ENCODE assay signal across 11 mouse cellular contexts in the genomic region with DNA sequence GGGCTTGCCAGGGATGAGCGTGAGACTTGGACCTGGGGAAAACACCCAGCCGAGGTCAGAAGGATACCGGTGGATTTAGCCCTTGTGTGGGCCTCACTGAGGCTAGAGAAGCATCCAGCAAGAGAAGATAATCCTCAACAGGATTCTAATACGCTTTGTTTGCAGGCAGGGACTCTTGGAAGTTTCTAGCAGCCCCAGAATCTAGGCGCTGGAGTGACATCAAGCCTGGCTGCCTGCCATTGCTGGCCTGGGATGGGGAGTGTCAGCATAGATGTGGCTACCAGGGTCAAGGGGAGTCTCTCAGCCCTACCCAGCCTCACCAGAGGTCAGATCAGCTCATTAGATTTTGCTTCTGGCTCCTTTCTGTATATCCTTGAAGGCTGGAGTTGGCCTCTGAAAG.
DNase-seq lines count a peak whose midpoint lies in the region; ATAC-seq lines count a peak whose summit lies in the region.
"Had no signal": no experiment of that assay in that cellular context is flagged by ENCODE, and none has a peak within 500 bp of the region (broad histone marks: within the 10 kb centered on the region; RNA-seq: fewer than 3 reads in every experiment).

No protein-coding gene starts in this region.

- H3K36me3 ChIP-seq in intestine, embryonic 16.5 days (ENCODE audit: control insufficient read depth, insufficient read depth, low read length): no peaks in the 10 kb centered on the region
- no peaks in the 10 kb centered on the region for H3K36me3 ChIP-seq in intestine, embryonic 15.5 days
- H3K36me3 ChIP-seq in limb, embryonic 11.5 days (ENCODE audit: control insufficient read depth, insufficient read depth, low read length): no peaks in the 10 kb centered on the region
- H3K36me3 ChIP-seq: embryonic facial prominence, embryonic 13.5 days; liver, embryonic 12.5 days had no signal

- H3K27me3 ChIP-seq in intestine, embryonic 16.5 days (replicated peaks; ENCODE audit: control insufficient read depth, insufficient read depth, low read length): peaks cover 36% of the 10 kb centered on the region
- peaks cover 49% of the 10 kb centered on the region for H3K27me3 ChIP-seq in intestine, embryonic 15.5 days (replicated peaks)
- H3K27me3 ChIP-seq in limb, embryonic 11.5 days (ENCODE audit: control insufficient read depth, insufficient read depth, low read length): no peaks in the 10 kb centered on the region

- H3K9ac ChIP-seq in intestine, embryonic 16.5 days (ENCODE audit: low read depth, low read length): 0 out of 2 replicates have a peak overlapping the region, but pooled peaks have one; percentile 18
- H3K9ac ChIP-seq in intestine, embryonic 15.5 days: no peak overlapping the region
- peak overlapping the region; percentile 65 for H3K9ac ChIP-seq in limb, embryonic 11.5 days (ENCODE audit: low read length)
- H3K9ac ChIP-seq: embryonic facial prominence, embryonic 13.5 days; liver, embryonic 12.5 days had no signal

- WGBS in intestine, embryonic 16.5 days: 73% methylated on average over 5 of the region's 5 CpGs
- 72% methylated on average over 5 of the region's 5 CpGs for WGBS in intestine, embryonic 15.5 days
- WGBS in limb, embryonic 11.5 days: 61% methylated on average over 5 of the region's 5 CpGs

- no peak overlapping the region for H3K4me2 ChIP-seq in intestine, embryonic 16.5 days (ENCODE audit: low read depth, low read length)
- no peak overlapping the region for H3K4me2 ChIP-seq in intestine, embryonic 15.5 days (replicated peaks)
- H3K4me2 ChIP-seq in limb, embryonic 11.5 days (ENCODE audit: low read depth, severe bottlenecking): peak overlapping the region; percentile 40
- H3K4me2 ChIP-seq: embryonic facial prominence, embryonic 13.5 days; liver, embryonic 12.5 days had no signal

- peak; percentile 51 for DNase-seq in NIH3T3 (ENCODE audit: low read depth)
- peak; percentile 73 for DNase-seq in gastrocnemius, postnatal 10 days
- DNase-seq in limb, embryonic 11.5 days (ENCODE audit: low spot score): no peak
- DNase-seq in right cerebral cortex, postnatal 36 days (ENCODE audit: low spot score in 2 of 2): no peak
- no peak for DNase-seq in layer of hippocampus, adult 11-12 months (ENCODE audit: low spot score)
- DNase-seq in cerebellum, postnatal 14 days: no peak
- DNase-seq: right cerebral cortex, adult 18-20 months had no signal

- H3K4me1 ChIP-seq in intestine, embryonic 16.5 days (ENCODE audit: control insufficient read depth, insufficient read depth, low read length): peaks cover 5% of the 10 kb centered on the region; the same call in 1 of the 2 replicates
- H3K4me1 ChIP-seq in intestine, embryonic 15.5 days (replicated peaks): 0 out of 2 replicates have a peak, but pooled peaks cover 5% of the 10 kb centered on the region
- peaks cover 51% of the 10 kb centered on the region for H3K4me1 ChIP-seq in limb, embryonic 11.5 days (ENCODE audit: control insufficient read depth, insufficient read depth, low read length)
- H3K4me1 ChIP-seq: liver, embryonic 12.5 days had no signal

- no peak for ATAC-seq in intestine, embryonic 16.5 days
- ATAC-seq in intestine, embryonic 15.5 days: no peak
- no peak for ATAC-seq in limb, embryonic 11.5 days (ENCODE audit: insufficient number of reproducible peaks, low FRiP score, low TSS enrichment, low read depth)
- ATAC-seq: liver, embryonic 12.5 days had no signal

- H3K27ac ChIP-seq in intestine, embryonic 16.5 days (ENCODE audit: low read length): no peak overlapping the region
- no peak overlapping the region for H3K27ac ChIP-seq in intestine, embryonic 15.5 days
- H3K27ac ChIP-seq in limb, embryonic 11.5 days (replicated peaks; ENCODE audit: low read depth, low read length): peak overlapping the region; percentile 75
- H3K27ac ChIP-seq: embryonic facial prominence, embryonic 13.5 days; liver, embryonic 12.5 days had no signal

- H3K9me3 ChIP-seq in intestine, embryonic 16.5 days (ENCODE audit: control insufficient read depth, low read length): no peaks in the 10 kb centered on the region
- H3K9me3 ChIP-seq in intestine, embryonic 15.5 days: no peaks in the 10 kb centered on the region
- H3K9me3 ChIP-seq in limb, embryonic 11.5 days (ENCODE audit: control insufficient read depth, low read length): no peaks in the 10 kb centered on the region
- H3K9me3 ChIP-seq: liver, embryonic 12.5 days had no signal

- H3K4me3 ChIP-seq in intestine, embryonic 16.5 days (ENCODE audit: low read length): no peak overlapping the region
- no peak overlapping the region for H3K4me3 ChIP-seq in intestine, embryonic 15.5 days (replicated peaks)
- H3K4me3 ChIP-seq in limb, embryonic 11.5 days (ENCODE audit: low read depth, low read length): peak overlapping the region; percentile 22
- H3K4me3 ChIP-seq: embryonic facial prominence, embryonic 13.5 days; liver, embryonic 12.5 days had no signal

Comparison
In these comparisons a context has a peak if more than half of its experiments do, and no peak if none do; other contexts are left out.
1. DNase-seq: peak in NIH3T3 (single experiment) and gastrocnemius, postnatal 10 days (single experiment); none in limb, embryonic 11.5 days (single experiment), right cerebral cortex, postnatal 36 days (0 of 2), layer of hippocampus, adult 11-12 months (single experiment) and cerebellum, postnatal 14 days (0 of 2).